Mouse (Mus musculus) limb, embryonic 15.5 days (tissue): ENCODE measurements around the gene Magel2. TPM values are rescaled to one million over a fixed set of nuclear protein-coding genes. Genes with fewer than 3 reads are reported as not detected.
A peak's percentile ranks its signal among the peaks of the same experiment; 100 is the strongest.

Source experiments
- ATAC-seq: fragments of 200-750 bp; cut with Nextera tagmentation; 2 replicates; pipeline ENCODE4 v1.8.0; 2017; ENCODE audit warnings: low read depth, moderate TSS enrichment; ENCODE audit not compliant: insufficient number of reproducible peaks, low FRiP score, low TSS enrichment
- H3K27ac ChIP-seq: fragments of 300-500 bp; sonication (generic); 2 replicates; pipeline ENCODE4 v1.5.1; 2015; ENCODE audit warnings: moderate library complexity, mild to moderate bottlenecking, inconsistent platforms
- H3K27me3 ChIP-seq: fragments of 300-500 bp; sonication (generic); 2 replicates; pipeline ENCODE4 v1.6.1; 2015; ENCODE audit warnings: inconsistent platforms
- H3K36me3 ChIP-seq: fragments of 300-500 bp; sonication (generic); 2 replicates; pipeline ENCODE4 v1.6.1; 2015; ENCODE audit warnings: inconsistent platforms
- H3K4me1 ChIP-seq: fragments of 300-500 bp; sonication (generic); 2 replicates; pipeline ENCODE4 v1.6.1; 2015; ENCODE audit warnings: inconsistent platforms
- H3K4me2 ChIP-seq: fragments of 300-500 bp; sonication (generic); 2 replicates; pipeline ENCODE4 v1.6.1; 2015; ENCODE audit warnings: mild to moderate bottlenecking, inconsistent platforms
- H3K4me3 ChIP-seq: fragments of 300-500 bp; sonication (generic); 2 replicates; pipeline ENCODE4 v1.5.1; 2015; ENCODE audit warnings: mild to moderate bottlenecking, inconsistent platforms
- H3K9ac ChIP-seq: fragments of 300-500 bp; sonication (generic); 2 replicates; pipeline ENCODE4 v1.6.1; 2015; ENCODE audit warnings: inconsistent platforms
- H3K9me3 ChIP-seq: fragments of 300-500 bp; sonication (generic); 2 replicates; pipeline ENCODE4 v1.6.1; 2016; ENCODE audit warnings: inconsistent platforms
- WGBS: fragments of 180-500 bp; shearing (Covaris S2); methylation state at CpG from one replicate; pipeline ENCODE4 v1.1.7; 2015; 5-methylcytosine and 5-hydroxymethylcytosine counted together
- polyA plus RNA-seq: library from polyadenylated mRNA; unstranded; fragments of >200 nt; fragmentation: Nextera tagmentation; extraction: Ambion mirVana; gene quantifications from 2 replicates; pipeline ENCODE4 v1.2.1, GENCODE M21; 2015

Gene Magel2
- polyA plus RNA-seq, 1 experiment from 2014 or later, result 5.1 TPM

GRCm38 (mm10) chr7:62382391-62382790, 5.6 kb downstream of the Magel2 start:
- Histone ChIP-seq H3K36me3 (0 out of 2 replicates have a peak, but pooled peaks cover 3% of the 10 kb centered on the region), H3K9me3 (0 out of 2 replicates have a peak, but pooled peaks cover 4% of the 10 kb centered on the region), H3K4me2 (no peak overlapping the region), H3K4me1 (0 out of 2 replicates have a peak, but pooled peaks cover 2% of the 10 kb centered on the region), H3K4me3 (no peak overlapping the region), H3K27me3 (no peaks in the 10 kb centered on the region), H3K27ac (no peak overlapping the region), H3K9ac (no peak overlapping the region)
- 0% methylated on average over 2 of the region's 2 CpGs for WGBS
- ATAC-seq, result no peak

GRCm38 (mm10) chr7:62388291-62388690, 11.5 kb downstream of the Magel2 start:
- Histone ChIP-seq H3K4me2 (no peak overlapping the region), H3K4me1 (no peaks in the 10 kb centered on the region), H3K36me3 (no peaks in the 10 kb centered on the region), H3K4me3 (no peak overlapping the region), H3K27ac (no peak overlapping the region), H3K9ac (no peak overlapping the region), H3K27me3 (no peaks in the 10 kb centered on the region), H3K9me3 (no peaks in the 10 kb centered on the region)
- no peak for ATAC-seq
- WGBS, result 40% methylated on average over 4 of the region's 4 CpGs

GRCm38 (mm10) chr7:62392202-62392601, 15.4 kb downstream of the Magel2 start:
- Histone ChIP-seq H3K36me3 (no peaks in the 10 kb centered on the region), H3K27me3 (no peaks in the 10 kb centered on the region), H3K4me3 (no peak overlapping the region), H3K27ac (no peak overlapping the region), H3K4me1 (no peaks in the 10 kb centered on the region), H3K9ac (no peak overlapping the region), H3K4me2 (no peak overlapping the region), H3K9me3 (no peaks in the 10 kb centered on the region)
- 48% methylated on average over 1 of the region's 1 CpGs for WGBS
- no peak for ATAC-seq

GRCm38 (mm10) chr7:62406573-62407050, 29.8 kb downstream of the Magel2 start:
- H3K36me3 ChIP-seq, result no peaks in the 10 kb centered on the region
- peak overlapping the region; percentile 24 for H3K4me2 ChIP-seq
- H3K4me3 ChIP-seq, result peak overlapping the region; percentile 19; the same call in 1 of the 2 replicates
- ATAC-seq, result no peak
- no peaks in the 10 kb centered on the region for H3K27me3 ChIP-seq
- 43% methylated on average over 19 of the region's 19 CpGs for WGBS
- no peaks in the 10 kb centered on the region for H3K9me3 ChIP-seq
- no peak overlapping the region for H3K9ac ChIP-seq
- H3K27ac ChIP-seq, result no peak overlapping the region
- H3K4me1 ChIP-seq, result no peaks in the 10 kb centered on the region

GRCm38 (mm10) chr7:62407803-62408202, 31.0 kb downstream of the Magel2 start:
- 49% methylated on average over 3 of the region's 3 CpGs for WGBS
- ATAC-seq, result no peak

GRCm38 (mm10) chr7:62415222-62415621, 38.4 kb downstream of the Magel2 start:
- Histone ChIP-seq H3K36me3 (no peaks in the 10 kb centered on the region), H3K4me3 (no peak overlapping the region), H3K4me1 (peaks cover 12% of the 10 kb centered on the region), H3K9me3 (0 out of 2 replicates have a peak, but pooled peaks cover under 1% of the 10 kb centered on the region), H3K4me2 (no peak overlapping the region), H3K27me3 (no peaks in the 10 kb centered on the region), H3K27ac (no peak overlapping the region), H3K9ac (no peak overlapping the region)
- ATAC-seq, result no peak
- WGBS, result 68% methylated on average over 1 of the region's 1 CpGs

More at GRCm38 (mm10) chr7:62407803-62408202, 31.0 kb downstream of the Magel2 start:
- no peaks in the 10 kb centered on the region for H3K4me1 ChIP-seq
- no peaks in the 10 kb centered on the region for H3K9me3 ChIP-seq
- H3K4me2 ChIP-seq, result no peak overlapping the region
- no peaks in the 10 kb centered on the region for H3K27me3 ChIP-seq
- H3K27ac ChIP-seq, result no peak overlapping the region
- no peaks in the 10 kb centered on the region for H3K36me3 ChIP-seq
- H3K9ac ChIP-seq, result no peak overlapping the region
- no peak overlapping the region for H3K4me3 ChIP-seq

- no peaks in the 10 kb centered on the region for H3K27me3 ChIP-seq
- no peak overlapping the region for H3K4me2 ChIP-seq
- peaks cover 12% of the 10 kb centered on the region for H3K4me1 ChIP-seq
These were observed 39.4 kb downstream of the Magel2 start for GRCm38 (mm10) chr7:62416173-62416572.

GRCm38 (mm10) chr7:62418346-62418745, 41.5 kb downstream of the Magel2 start:
- WGBS, result 70% methylated on average over 9 of the region's 9 CpGs
- no peak for ATAC-seq
- no peak overlapping the region for H3K9ac ChIP-seq
- H3K36me3 ChIP-seq, result no peaks in the 10 kb centered on the region
- H3K9me3 ChIP-seq, result 0 out of 2 replicates have a peak, but pooled peaks cover 6% of the 10 kb centered on the region
- H3K4me1 ChIP-seq, result peaks cover 12% of the 10 kb centered on the region
- peak overlapping the region; percentile 66; the same call in 1 of the 2 replicates for H3K4me3 ChIP-seq
- peak overlapping the region; percentile 69 for H3K4me2 ChIP-seq
- no peaks in the 10 kb centered on the region for H3K27me3 ChIP-seq
- no peak overlapping the region for H3K27ac ChIP-seq

More at GRCm38 (mm10) chr7:62416173-62416572, 39.4 kb downstream of the Magel2 start:
- no peak overlapping the region for H3K27ac ChIP-seq
- H3K9ac ChIP-seq, result no peak overlapping the region
- no peaks in the 10 kb centered on the region for H3K36me3 ChIP-seq
- no peak overlapping the region for H3K4me3 ChIP-seq
- 0 out of 2 replicates have a peak, but pooled peaks cover 6% of the 10 kb centered on the region for H3K9me3 ChIP-seq
- no peak for ATAC-seq

- H3K4me1 ChIP-seq, result peaks cover 12% of the 10 kb centered on the region
- H3K9ac ChIP-seq, result peak overlapping the region; percentile 63
- peak overlapping the region; percentile 66 for H3K4me3 ChIP-seq
- no peaks in the 10 kb centered on the region for H3K27me3 ChIP-seq
- 0 out of 2 replicates have a peak, but pooled peaks cover 6% of the 10 kb centered on the region for H3K9me3 ChIP-seq
- H3K27ac ChIP-seq, result 0 out of 2 replicates have a peak overlapping the region, but pooled peaks have one; percentile 22
- WGBS, result 62% methylated on average over 17 of the region's 17 CpGs
- H3K36me3 ChIP-seq, result no peaks in the 10 kb centered on the region
- no peak for ATAC-seq
- peak overlapping the region; percentile 69 for H3K4me2 ChIP-seq
These were observed 42.3 kb downstream of the Magel2 start for GRCm38 (mm10) chr7:62419105-62419492.

- H3K9me3 ChIP-seq, result 0 out of 2 replicates have a peak, but pooled peaks cover 6% of the 10 kb centered on the region
- peak within 1 kb of the TSS; percentile 63 for H3K9ac ChIP-seq
- H3K4me1 ChIP-seq, result peaks cover 12% of the 10 kb centered on the region
- H3K27me3 ChIP-seq, result no peaks in the 10 kb centered on the region
- peak; percentile 77 for ATAC-seq
- H3K4me3 ChIP-seq, result peak within 1 kb of the TSS; percentile 66
- H3K27ac ChIP-seq, result peak within 1 kb of the TSS; percentile 68
- 18% methylated on average over 49 of the region's 49 CpGs for WGBS
- H3K36me3 ChIP-seq, result no peaks in the 10 kb centered on the region
- H3K4me2 ChIP-seq, result peak within 1 kb of the TSS; percentile 69
These were observed 42.9 kb downstream of the Magel2 start, which contains the start of gene Mkrn3 for GRCm38 (mm10) chr7:62419493-62420360. Mkrn3 (minus strand) TSS chr7:62420139.

- Histone ChIP-seq H3K36me3 (no peaks in the 10 kb centered on the region), H3K9ac (no peak overlapping the region), H3K27ac (no peak overlapping the region), H3K27me3 (no peaks in the 10 kb centered on the region), H3K4me3 (peak overlapping the region; percentile 66; the same call in 1 of the 2 replicates), H3K4me1 (peaks cover 12% of the 10 kb centered on the region), H3K9me3 (0 out of 2 replicates have a peak, but pooled peaks cover 6% of the 10 kb centered on the region), H3K4me2 (0 out of 2 replicates have a peak overlapping the region, but pooled peaks have one; percentile 30)
- no peak for ATAC-seq
- 69% methylated on average over 6 of the region's 6 CpGs for WGBS
These were observed 43.8 kb downstream of the Magel2 start for GRCm38 (mm10) chr7:62420566-62420965.

- Histone ChIP-seq H3K9ac (no peak overlapping the region), H3K27me3 (no peaks in the 10 kb centered on the region), H3K4me2 (no peak overlapping the region), H3K36me3 (no peaks in the 10 kb centered on the region), H3K27ac (no peak overlapping the region), H3K4me3 (no peak overlapping the region), H3K9me3 (0 out of 2 replicates have a peak, but pooled peaks cover 6% of the 10 kb centered on the region), H3K4me1 (peaks cover 11% of the 10 kb centered on the region)
- 59% methylated on average over 4 of the region's 4 CpGs for WGBS
- ATAC-seq, result no peak
These were observed 46.4 kb downstream of the Magel2 start for GRCm38 (mm10) chr7:62423210-62423609.
